Mouse (Mus musculus) heart, adult 2 months (tissue): ENCODE data around the gene Ccl2.

ENCODE experiments used
- CTCF ChIP-seq: fragments of 200-600 bp; IDR thresholded peaks from 2 replicates; pipeline ENCODE4 v1.8.1; 2022; ENCODE audit warnings: antibody characterized with exemption, mild to moderate bottlenecking, moderate library complexity
- POLR2A ChIP-seq: fragments of 200-500 bp; IDR thresholded peaks from 2 replicates; pipeline ENCODE4 v1.6.1; 2011; ENCODE audit warnings: mild to moderate bottlenecking, low read depth, low read length, control low read depth; ENCODE audit not compliant: insufficient read depth

- TF ChIP-seq CTCF (no peak), POLR2A (no peak)
Measured at GRCm38 (mm10) chr11:82022504-82023056, 12.8 kb upstream of the Ccl2 start.
